Mouse (Mus musculus): ENCODE results near the gene Galnt11. TPM values are rescaled to one million over a fixed set of nuclear protein-coding genes. Genes with fewer than 3 reads are reported as not detected.

Galnt11 gene
- polyA plus RNA-seq, 1 experiment: 9.1 TPM

DNA sequence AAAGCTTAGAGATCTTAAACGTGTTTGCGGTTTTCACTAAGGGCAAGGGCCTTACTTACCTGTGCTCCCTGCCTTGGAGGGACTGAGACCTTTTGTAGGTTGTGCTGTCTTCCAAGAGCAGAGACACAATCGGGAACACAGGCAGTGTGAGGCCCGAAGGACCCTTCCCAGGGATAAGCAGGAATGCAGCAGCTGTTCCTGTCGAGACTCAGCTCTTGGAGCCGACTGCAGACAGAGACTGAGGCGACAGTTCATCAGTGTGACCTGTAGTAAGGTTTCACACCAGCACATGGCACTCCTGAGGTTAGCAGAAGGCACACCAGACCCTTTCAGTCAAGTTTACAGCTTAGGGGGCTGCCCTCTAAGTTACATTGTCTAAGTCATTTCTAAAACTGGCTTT, 40.6 kb downstream of the Galnt11 start:
- WGBS: 83% methylated on average over 7 of the region's 7 CpGs
- H3K27ac ChIP-seq (ENCODE audit: control insufficient read depth, insufficient read depth, low read depth, low read length, poor library complexity): no peak overlapping the region

DNA sequence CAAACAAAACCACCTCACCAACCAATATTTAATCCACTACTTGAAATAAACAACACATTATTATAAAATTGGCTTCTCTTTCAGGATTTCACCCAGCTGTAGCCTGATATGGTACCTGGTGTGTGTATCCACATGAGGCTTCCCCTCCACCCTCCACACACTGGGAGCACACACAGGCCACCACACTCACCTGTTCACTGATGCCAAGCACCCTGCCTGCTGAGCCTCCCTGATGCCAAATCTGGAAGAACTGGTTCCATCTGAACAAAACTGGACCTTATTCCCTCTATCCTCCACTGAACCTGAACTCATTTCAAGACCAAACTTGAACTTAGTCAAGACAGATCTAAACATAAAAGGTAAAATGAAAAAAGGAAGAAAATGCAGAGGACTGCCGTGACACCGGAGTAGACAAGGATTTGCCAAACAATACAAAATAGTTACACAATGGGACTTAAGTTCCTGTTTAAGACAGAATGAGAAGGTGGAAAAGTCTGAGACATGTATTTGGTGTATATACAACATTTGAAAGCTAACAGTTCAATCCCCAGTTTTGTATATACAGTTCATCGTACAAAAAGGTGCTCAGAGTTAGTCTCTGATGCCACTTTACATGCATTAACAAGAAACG, 46.7 kb downstream of the Galnt11 start:
- no peak for TF ChIP-seq POLR2A (IDR thresholded peaks at IDR 0.05; ENCODE audit: borderline replicate concordance, control insufficient read depth, low read depth, low read length)
- no peak for TF ChIP-seq CTCF (IDR thresholded peaks at IDR 0.05; ENCODE audit: control insufficient read depth, insufficient read depth, low read length)
- H3K27ac ChIP-seq (ENCODE audit: control insufficient read depth, insufficient read depth, low read depth, low read length, poor library complexity): no peak overlapping the region
- peaks cover 1% of the 10 kb centered on the region for H3K4me1 ChIP-seq (ENCODE audit: control insufficient read depth, insufficient read depth, low read length)
- no peak overlapping the region for H3K4me3 ChIP-seq (replicated peaks; ENCODE audit: control insufficient read depth, low read depth, low read length)
- 70% methylated on average over 4 of the region's 4 CpGs for WGBS

More for the DNA sequence above, 40.6 kb downstream of the Galnt11 start:
- Histone ChIP-seq H3K4me3 (replicated peaks; ENCODE audit: control insufficient read depth, low read depth, low read length) (no peak overlapping the region), H3K4me1 (ENCODE audit: control insufficient read depth, insufficient read depth, low read length) (no peaks in the 10 kb centered on the region)
- TF ChIP-seq CTCF (IDR thresholded peaks at IDR 0.05; ENCODE audit: control insufficient read depth, insufficient read depth, low read length): no peak
- TF ChIP-seq POLR2A (IDR thresholded peaks at IDR 0.05; ENCODE audit: borderline replicate concordance, control insufficient read depth, low read depth, low read length): no peak

DNA sequence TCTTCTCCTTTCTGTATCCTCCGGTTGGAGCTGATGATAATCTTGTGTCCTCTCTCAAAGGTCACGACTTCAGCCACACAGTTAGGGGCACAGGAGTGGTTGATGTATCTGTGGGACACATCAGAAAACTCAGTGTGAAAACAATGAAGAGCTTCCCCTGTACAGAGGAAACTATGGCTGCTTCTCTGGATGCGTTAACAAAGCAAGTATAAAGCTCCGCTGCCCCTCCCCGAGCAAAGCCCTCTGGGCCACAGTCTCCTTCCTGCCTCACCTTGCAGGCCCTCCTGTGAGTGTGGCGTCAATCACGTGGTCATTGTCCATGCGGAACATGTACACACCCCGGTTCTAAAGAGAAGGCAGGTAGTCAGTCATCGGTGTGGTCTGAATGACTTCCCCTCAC, 53.9 kb downstream of the Galnt11 start:
- 92% methylated on average over 10 of the region's 10 CpGs for WGBS
- Histone ChIP-seq H3K27ac (ENCODE audit: control insufficient read depth, insufficient read depth, low read depth, low read length, poor library complexity) (no peak overlapping the region), H3K4me3 (replicated peaks; ENCODE audit: control insufficient read depth, low read depth, low read length) (no peak overlapping the region), H3K4me1 (ENCODE audit: control insufficient read depth, insufficient read depth, low read length) (no peaks in the 10 kb centered on the region)
- TF ChIP-seq CTCF (IDR thresholded peaks at IDR 0.05; ENCODE audit: control insufficient read depth, insufficient read depth, low read length) (no peak), POLR2A (IDR thresholded peaks at IDR 0.05; ENCODE audit: borderline replicate concordance, control insufficient read depth, low read depth, low read length) (no peak)

DNA sequence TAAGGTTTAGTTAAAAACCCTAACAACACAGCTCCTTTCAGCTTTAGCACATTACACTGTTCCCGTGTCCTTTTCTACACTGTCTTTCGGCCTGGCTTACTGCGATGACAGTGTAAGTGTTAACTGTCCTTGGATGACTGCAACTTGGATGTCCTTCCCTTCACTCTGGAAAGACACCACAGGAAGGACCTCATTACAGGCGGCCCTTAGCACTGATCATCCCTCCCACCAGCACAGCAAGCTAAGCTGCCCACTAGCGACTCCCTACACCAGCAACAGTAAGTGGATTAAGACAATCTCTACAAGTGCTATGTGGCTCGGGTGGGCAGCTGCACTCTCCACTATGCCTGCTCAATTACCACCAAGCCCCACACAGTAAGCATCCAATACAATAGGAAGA, 54.7 kb downstream of the Galnt11 start:
- TF ChIP-seq POLR2A (IDR thresholded peaks at IDR 0.05; ENCODE audit: borderline replicate concordance, control insufficient read depth, low read depth, low read length): no peak
- TF ChIP-seq CTCF (IDR thresholded peaks at IDR 0.05; ENCODE audit: control insufficient read depth, insufficient read depth, low read length): no peak
- Histone ChIP-seq H3K4me3 (replicated peaks; ENCODE audit: control insufficient read depth, low read depth, low read length) (no peak overlapping the region), H3K27ac (ENCODE audit: control insufficient read depth, insufficient read depth, low read depth, low read length, poor library complexity) (no peak overlapping the region), H3K4me1 (ENCODE audit: control insufficient read depth, insufficient read depth, low read length) (no peaks in the 10 kb centered on the region)
- WGBS: 89% methylated on average over 6 of the region's 6 CpGs

DNA sequence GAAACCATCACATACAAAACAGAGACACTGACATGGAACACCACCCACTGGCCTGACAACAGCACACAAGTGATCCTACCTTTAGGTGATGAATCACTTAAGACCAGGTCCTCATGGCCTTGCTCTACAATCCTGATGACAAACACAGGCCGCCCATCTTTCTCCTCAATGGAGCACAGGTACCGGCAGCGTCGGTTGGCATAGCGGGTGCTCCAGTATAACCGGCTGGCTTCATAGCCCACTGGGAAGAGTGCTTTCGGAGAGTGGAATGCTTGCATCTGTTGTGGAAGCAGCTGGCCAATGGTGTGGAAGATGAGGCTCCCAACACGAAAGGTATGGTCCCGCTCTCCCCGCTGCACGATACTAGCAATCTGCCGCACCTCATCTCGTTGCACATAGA, 62.3 kb downstream of the Galnt11 start:
- 94% methylated on average over 13 of the region's 13 CpGs for WGBS
- TF ChIP-seq CTCF (IDR thresholded peaks at IDR 0.05; ENCODE audit: control insufficient read depth, insufficient read depth, low read length): no peak
- TF ChIP-seq POLR2A (IDR thresholded peaks at IDR 0.05; ENCODE audit: borderline replicate concordance, control insufficient read depth, low read depth, low read length): no peak
- no peak overlapping the region for H3K27ac ChIP-seq (ENCODE audit: control insufficient read depth, insufficient read depth, low read depth, low read length, poor library complexity)

DNA sequence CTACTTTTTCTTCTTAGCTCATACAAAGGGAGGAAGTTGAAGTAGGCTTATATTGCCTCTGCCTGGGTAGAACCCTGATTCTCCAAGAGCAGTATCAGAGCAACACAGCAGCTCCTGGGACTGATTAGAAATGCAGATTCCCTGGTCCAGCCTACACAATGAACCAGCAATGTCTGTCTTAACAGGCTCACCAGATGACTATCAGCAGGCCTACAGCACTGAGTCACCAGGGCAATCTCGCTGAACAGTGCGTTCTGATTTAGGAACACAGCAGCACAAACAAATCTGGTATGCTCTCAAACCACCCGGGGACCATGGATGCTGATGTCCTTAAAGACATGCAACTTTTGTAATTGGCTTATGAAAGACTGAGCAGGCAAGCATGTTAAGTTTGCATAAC, 75.1 kb downstream of the Galnt11 start:
- Histone ChIP-seq H3K4me1 (ENCODE audit: control insufficient read depth, insufficient read depth, low read length) (no peaks in the 10 kb centered on the region), H3K27ac (ENCODE audit: control insufficient read depth, insufficient read depth, low read depth, low read length, poor library complexity) (no peak overlapping the region), H3K4me3 (replicated peaks; ENCODE audit: control insufficient read depth, low read depth, low read length) (no peak overlapping the region)
- TF ChIP-seq CTCF (IDR thresholded peaks at IDR 0.05; ENCODE audit: control insufficient read depth, insufficient read depth, low read length) (no peak), POLR2A (IDR thresholded peaks at IDR 0.05; ENCODE audit: borderline replicate concordance, control insufficient read depth, low read depth, low read length) (no peak)
- 72% methylated on average over 3 of the region's 3 CpGs for WGBS

More for the DNA sequence above, 62.3 kb downstream of the Galnt11 start:
- H3K4me1 ChIP-seq (ENCODE audit: control insufficient read depth, insufficient read depth, low read length): no peaks in the 10 kb centered on the region
- no peak overlapping the region for H3K4me3 ChIP-seq (replicated peaks; ENCODE audit: control insufficient read depth, low read depth, low read length)

DNA sequence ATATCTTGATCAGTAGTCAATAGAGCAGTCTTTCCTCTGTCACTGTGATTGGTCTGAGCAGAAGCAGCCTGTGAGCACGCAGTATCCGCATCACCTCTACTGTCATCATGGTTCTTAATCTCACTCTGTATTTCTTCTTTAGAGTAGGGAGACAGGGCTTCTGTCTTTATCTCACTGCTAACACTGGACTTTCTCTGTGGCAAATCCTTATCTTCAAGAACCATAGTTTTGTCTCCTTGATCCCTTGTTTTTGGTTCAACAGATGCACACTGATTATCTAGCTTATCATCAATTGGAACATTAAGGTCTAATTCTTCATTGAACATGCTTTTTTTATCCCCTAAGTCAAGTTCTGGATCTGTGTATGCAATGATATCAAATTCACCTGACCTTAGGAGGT, 88.5 kb downstream of the Galnt11 start:
- WGBS: 74% methylated on average over 2 of the region's 2 CpGs
- no peak overlapping the region for H3K4me3 ChIP-seq (replicated peaks; ENCODE audit: control insufficient read depth, low read depth, low read length)
- H3K27ac ChIP-seq (ENCODE audit: control insufficient read depth, insufficient read depth, low read depth, low read length, poor library complexity): no peak overlapping the region
- TF ChIP-seq POLR2A (IDR thresholded peaks at IDR 0.05; ENCODE audit: borderline replicate concordance, control insufficient read depth, low read depth, low read length): no peak
- TF ChIP-seq CTCF (IDR thresholded peaks at IDR 0.05; ENCODE audit: control insufficient read depth, insufficient read depth, low read length): no peak
- no peaks in the 10 kb centered on the region for H3K4me1 ChIP-seq (ENCODE audit: control insufficient read depth, insufficient read depth, low read length)

DNA sequence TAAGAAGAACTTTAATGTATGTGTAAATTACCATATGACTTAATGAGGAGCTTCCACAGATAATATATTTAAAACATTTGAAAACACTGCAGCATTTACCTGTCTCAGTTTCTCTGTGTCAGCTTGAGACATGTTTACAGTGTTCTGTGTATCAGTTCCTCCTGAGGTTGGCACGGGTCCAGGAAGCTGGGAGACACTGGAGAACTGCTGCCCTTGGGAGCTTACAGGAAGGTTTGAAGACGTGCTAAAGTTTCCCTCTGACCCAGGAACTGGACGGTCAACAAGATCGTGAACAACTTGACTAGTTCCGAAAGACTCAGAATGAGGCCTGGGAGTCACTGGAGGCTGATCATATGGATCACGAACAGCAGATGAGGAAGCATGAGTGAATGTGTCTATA, 92.2 kb downstream of the Galnt11 start:
- no peaks in the 10 kb centered on the region for H3K4me1 ChIP-seq (ENCODE audit: control insufficient read depth, insufficient read depth, low read length)
- H3K27ac ChIP-seq (ENCODE audit: control insufficient read depth, insufficient read depth, low read depth, low read length, poor library complexity): no peak overlapping the region
- 80% methylated on average over 6 of the region's 6 CpGs for WGBS
- H3K4me3 ChIP-seq (replicated peaks; ENCODE audit: control insufficient read depth, low read depth, low read length): no peak overlapping the region
- no peak for TF ChIP-seq POLR2A (IDR thresholded peaks at IDR 0.05; ENCODE audit: borderline replicate concordance, control insufficient read depth, low read depth, low read length)
- no peak for TF ChIP-seq CTCF (IDR thresholded peaks at IDR 0.05; ENCODE audit: control insufficient read depth, insufficient read depth, low read length)

Other genes starting within 250 kb of the Galnt11 start
- gene Prkag2, start 121.3 kb upstream of the Galnt11 start, polyA plus RNA-seq (2011; ENCODE audit: insufficient read depth, insufficient read length, low replicate concordance, missing spikeins): 8.9 and 13.7 TPM in 2 replicates
- gene Galntl5, start 40.4 kb upstream of the Galnt11 start, polyA plus RNA-seq (2011; ENCODE audit: insufficient read depth, insufficient read length, low replicate concordance, missing spikeins): not detected in 2 replicates
- gene E130116L18Rik, start 1.2 kb downstream of the Galnt11 start, polyA plus RNA-seq (2011; ENCODE audit: insufficient read depth, insufficient read length, low replicate concordance, missing spikeins): not detected in 2 replicates